Mouse (Mus musculus) central nervous system, embryonic 18 days (tissue): ENCODE data around the gene Crabp1. TPM values are rescaled to one million over a fixed set of nuclear protein-coding genes. Genes with fewer than 3 reads are reported as not detected.

Experiments used
- polyA plus RNA-seq: library from polyadenylated mRNA; depleted of rRNA; stranded (reverse); fragments of >200 nt; gene quantifications from 2 replicates; pipeline ENCODE4 v1.2.3, GENCODE M21; 2012; rRNA removed

The Crabp1 gene
- 91.5 and 108 TPM in 2 replicates for polyA plus RNA-seq

GRCm38 (mm10) chr9:54764561-54765217 is at the start of gene Crabp1:
Crabp1 (plus strand) TSS chr9:54764748.

GRCm38 (mm10) chr9:54733921-54734638 is 30.5 kb upstream of the Crabp1 start, which contains the start of gene Wdr61:
Wdr61 (minus strand) TSS chr9:54734519.

Other genes starting within 250 kb of the Crabp1 start
- 0.03 and 0.06 TPM in 2 replicates for gene Sh2d7, start 225.8 kb upstream of the Crabp1 start, polyA plus RNA-seq
- gene Cib2, start 204.5 kb upstream of the Crabp1 start, polyA plus RNA-seq: 49.7 and 50.5 TPM in 2 replicates
- 117 and 126 TPM in 2 replicates for gene Idh3a, start 178.4 kb upstream of the Crabp1 start, polyA plus RNA-seq
- gene Acsbg1, start 102.9 kb upstream of the Crabp1 start, polyA plus RNA-seq: 32.0 and 33.3 TPM in 2 replicates
- gene Dnaja4, start 65.9 kb upstream of the Crabp1 start, polyA plus RNA-seq: 11.9 and 12.0 TPM in 2 replicates
- 75.5 and 80.0 TPM in 2 replicates for gene Wdr61, start 30.2 kb upstream of the Crabp1 start, polyA plus RNA-seq
- 51.4 and 54.0 TPM in 2 replicates for gene Ireb2, start 99.0 kb downstream of the Crabp1 start, polyA plus RNA-seq
- gene Hykk, start 152.5 kb downstream of the Crabp1 start, polyA plus RNA-seq: 0.74 and 1.0 TPM in 2 replicates
- 210 and 227 TPM in 2 replicates for gene Psma4, start 186.0 kb downstream of the Crabp1 start, polyA plus RNA-seq
- gene AY074887, start 186.2 kb downstream of the Crabp1 start, polyA plus RNA-seq: 0.17 and 0.26 TPM in 2 replicates
- gene Chrna5, start 216.1 kb downstream of the Crabp1 start, polyA plus RNA-seq: 3.4 and 3.6 TPM in 2 replicates